Mouse (Mus musculus) 3134 (cell line): ENCODE measurements around the gene Drc1.

ENCODE experiments used
- DNase-seq: peaks from one replicate; pipeline ENCODE4 v3.0.0-alpha.2; 2011; ENCODE audit warnings: low spot score; ENCODE audit not compliant: insufficient read length; ENCODE audit errors: extremely low read depth

The Drc1 gene

DNA sequence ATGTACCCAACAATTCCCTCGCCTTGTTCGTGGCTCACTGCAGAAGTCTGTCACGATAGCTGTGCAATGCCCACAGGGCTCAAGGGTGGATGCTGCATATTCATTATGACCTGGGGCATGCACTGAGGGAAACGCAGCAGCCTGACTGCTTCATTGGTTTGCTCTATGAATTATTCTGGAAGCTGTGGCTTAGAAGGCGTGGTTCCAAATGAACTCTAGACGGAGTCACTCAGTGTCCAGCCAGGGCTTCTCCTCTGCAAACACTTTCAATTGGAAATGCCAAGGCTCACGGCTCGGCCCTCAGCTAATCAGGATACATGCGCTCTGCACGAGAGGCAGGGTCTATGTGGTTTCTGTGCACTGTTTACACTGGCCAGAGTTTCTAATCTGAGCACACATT is 130.3 kb downstream of the Drc1 start:
- no peak for DNase-seq

GRCm38 (mm10) chr5:30415381-30415780 is 134.2 kb downstream of the Drc1 start:
- DNase-seq = no peak

DNA sequence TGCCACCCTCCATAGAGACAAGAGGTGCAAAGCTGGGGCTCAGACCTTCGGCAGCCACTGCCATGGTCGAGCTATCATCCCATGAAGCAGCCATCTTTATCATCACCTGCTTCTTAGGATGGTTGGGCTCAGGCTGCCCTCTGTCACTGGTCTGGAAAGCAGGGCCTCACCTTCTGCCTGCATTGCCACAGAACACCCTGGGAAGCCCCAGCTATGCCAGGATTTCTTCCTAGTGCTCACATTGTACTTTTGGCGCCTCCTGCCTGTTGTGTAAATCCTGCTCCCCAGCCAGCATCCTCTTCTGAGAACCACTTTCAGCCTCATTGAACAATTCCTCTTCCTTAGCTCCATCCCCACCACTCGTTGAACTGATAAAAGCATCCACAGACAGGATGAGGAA is 134.7 kb downstream of the Drc1 start:
- no peak for DNase-seq
